Mouse (Mus musculus) cerebellum, adult 18-20 months (tissue): ENCODE results near the gene Rbm48.
A peak's percentile ranks its signal among the peaks of the same experiment; 100 is the strongest.

Experiments
- DNase-seq, 2 experiments: peaks; one replicate each; pipeline ENCODE4 v3.0.0; 2021

Rbm48 gene

DNA sequence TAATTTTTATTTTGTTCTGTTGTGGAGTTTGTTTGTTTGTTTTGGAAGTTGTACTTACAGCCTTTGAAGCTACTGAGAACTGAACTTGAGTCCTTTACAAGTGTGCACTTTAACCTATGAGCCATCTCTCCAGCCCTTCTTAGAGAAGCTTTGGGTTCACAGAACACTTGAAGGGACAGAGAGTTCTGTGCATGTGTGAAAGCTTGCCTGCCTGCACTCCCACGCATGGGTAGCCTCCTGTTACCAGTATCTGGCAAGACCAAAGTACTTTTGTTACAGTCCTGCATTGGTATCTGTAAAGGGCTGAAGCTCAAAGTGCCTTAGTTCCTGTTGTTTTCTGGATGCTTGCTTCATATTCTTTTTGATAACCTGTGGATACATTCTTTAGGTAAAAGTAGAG, 50.2 kb downstream of the Rbm48 start:
- DNase-seq, result no peak

GRCm38 (mm10) chr5:3544480-3544769, 52.0 kb downstream of the Rbm48 start:
- DNase-seq, result no peak

DNA sequence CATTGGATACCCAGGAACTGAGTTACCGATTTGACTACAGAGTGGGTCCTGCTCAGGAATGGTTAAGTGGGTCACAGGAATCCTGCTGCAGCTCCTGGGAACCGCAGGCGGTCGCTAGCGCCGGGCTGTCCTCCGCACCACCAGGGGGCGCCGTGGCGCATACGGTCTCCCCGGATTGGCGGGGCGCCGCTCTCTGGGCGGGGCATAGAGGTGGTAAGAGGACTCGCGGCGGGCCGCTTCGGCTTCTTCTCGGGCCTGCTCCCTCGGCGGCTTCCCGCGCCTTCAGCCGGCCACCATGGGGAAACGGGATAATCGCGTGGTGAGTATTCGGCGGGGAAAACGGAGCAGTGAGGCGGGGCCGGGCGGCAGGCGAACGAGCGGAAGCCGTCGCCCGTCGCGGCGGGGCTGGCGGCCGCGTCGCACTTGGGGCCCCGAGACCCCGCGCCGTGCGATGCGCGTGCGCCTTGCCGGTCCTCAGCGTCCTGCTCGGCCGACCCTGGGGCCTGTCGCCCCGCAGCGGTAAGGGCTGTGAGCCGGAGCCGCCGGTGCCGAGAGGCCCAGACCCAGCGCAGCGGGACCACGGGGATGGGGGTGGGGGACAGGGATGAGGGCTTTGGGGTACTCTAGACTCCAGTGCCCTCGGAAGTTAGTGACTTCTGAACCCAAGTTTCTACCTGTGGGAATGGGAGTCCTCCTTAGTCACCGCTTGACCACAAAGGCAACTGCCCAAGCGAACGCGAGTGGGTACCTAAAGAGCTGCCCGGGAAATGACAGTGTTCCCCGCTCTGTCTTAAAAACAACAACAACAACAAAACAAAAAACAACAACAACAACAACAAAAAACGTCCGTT, 52.5 kb downstream of the Rbm48 start, which contains the start of gene Fam133b:
Gene Fam133b (plus strand): TSS at position 205 of the 851 bp plus-strand sequence.
- DNase-seq, result peak; percentile 93 to 99

DNA sequence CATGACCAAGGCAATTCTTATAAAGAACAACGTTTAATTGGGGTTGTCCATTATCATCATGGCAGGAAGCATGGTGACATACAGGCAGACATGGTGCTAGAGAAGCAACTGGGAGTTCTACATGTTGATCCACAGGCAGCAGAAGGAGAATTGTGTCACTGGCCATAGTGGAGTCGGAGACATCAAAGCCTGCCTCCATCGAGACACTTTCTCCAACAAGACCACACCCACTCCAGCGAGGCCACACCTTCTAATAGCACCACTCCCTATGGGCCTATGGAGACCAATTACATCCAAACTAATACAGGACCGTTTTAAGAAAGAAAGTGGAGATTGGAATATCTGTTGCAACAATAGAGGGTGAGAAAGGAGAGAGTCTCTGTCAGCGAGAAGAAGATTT, 54.5 kb downstream of the Rbm48 start:
- no peak for DNase-seq

DNA sequence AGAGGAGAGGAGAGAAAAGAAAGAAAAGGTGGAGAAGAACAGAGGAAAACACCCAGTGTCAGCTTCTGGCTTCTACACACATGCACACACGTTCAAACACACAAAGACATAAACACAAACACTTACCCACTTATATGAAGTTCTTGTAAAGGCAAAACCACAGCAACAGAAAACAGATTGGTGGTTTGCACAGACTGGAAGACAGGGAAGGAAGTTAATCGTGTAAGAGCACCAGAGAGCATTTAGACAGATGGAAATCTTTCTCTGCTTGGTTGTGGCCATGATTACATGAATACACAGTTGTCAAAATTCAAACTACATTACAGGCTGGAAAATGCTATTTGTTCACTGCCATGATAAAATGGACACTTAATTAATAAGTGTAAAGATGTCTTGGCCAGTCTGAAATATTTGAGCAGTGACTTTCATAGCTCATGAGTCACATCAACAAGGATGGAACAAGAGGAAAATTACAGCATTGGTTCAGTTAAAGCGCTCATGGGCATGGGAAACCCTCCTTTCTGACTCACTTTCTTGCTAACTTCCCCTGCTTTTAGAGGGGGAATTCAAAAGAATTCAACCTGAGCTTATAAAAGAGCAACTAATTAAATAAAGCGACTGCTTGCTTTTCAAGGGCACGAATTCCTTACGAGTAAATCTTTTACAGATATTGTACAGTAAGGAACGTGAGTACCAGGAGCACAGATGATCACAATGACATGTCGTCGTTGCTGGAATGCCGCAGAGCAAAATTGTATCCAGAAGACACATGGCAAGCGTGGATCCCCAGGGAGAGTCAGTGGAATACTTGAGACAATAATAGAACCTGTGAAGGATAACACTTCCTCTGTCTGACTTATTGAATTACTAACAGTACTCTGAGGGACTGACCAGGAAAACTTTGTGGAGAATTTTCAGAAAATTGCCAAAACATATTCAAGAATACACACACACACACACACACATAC, 57.6 kb downstream of the Rbm48 start:
- DNase-seq, result no peak

- DNase-seq, result no peak
Observed at GRCm38 (mm10) chr5:3536592-3537212, 59.7 kb downstream of the Rbm48 start.
